Mouse (Mus musculus): ENCODE measurements around the gene Tfe3. TPM values are rescaled to one million over a fixed set of nuclear protein-coding genes. Genes with fewer than 3 reads are reported as not detected.

The Tfe3 gene
- polyA plus RNA-seq, 1 experiment, result 81.6 TPM

DNA sequence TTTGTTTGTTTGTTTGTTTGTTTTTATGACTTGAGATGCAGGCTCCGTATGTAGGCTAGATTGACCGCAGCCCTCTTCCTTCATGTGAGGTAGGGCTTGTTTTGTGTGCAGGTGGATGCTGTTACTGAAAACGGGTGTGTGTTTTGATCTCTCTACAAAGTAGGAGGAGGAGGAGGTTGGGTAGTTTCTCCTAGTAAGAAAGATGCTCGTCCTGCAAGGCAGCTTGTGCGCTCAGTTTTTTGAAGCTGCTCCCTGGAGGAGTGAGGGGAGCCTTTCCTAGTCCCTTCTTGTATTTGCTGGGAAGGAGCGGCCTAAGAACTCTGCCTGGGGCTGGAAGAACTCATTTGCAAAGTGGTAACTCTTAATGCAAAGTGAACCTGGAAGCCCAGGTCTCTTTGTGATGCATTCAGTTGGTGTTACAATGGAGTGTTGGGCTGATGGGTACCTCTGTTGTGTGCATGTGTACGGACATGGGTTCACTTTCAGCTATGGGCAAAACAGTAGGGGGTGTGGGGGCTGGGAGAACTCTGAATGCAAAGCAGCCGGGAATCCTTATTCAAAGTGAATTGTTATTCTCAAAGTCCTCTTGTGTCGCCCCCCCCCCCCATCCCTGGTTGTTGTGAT, 2.4 kb downstream of the Tfe3 start:
- H3K9ac ChIP-seq (ENCODE audit: low read depth, poor library complexity, severe bottlenecking), result peak overlapping the region; percentile 96
- TF ChIP-seq CTCF (IDR thresholded peaks at IDR 0.05; ENCODE audit: low read depth, low read length) (no peak), EP300 (IDR thresholded peaks at IDR 0.05; ENCODE audit: insufficient read depth, low read depth, low read length) (no peak), POLR2A (IDR thresholded peaks at IDR 0.05; ENCODE audit: insufficient read depth, low read length) (no peak)
- H3K27ac ChIP-seq (ENCODE audit: insufficient read depth, low read length), result peak overlapping the region; percentile 97

DNA sequence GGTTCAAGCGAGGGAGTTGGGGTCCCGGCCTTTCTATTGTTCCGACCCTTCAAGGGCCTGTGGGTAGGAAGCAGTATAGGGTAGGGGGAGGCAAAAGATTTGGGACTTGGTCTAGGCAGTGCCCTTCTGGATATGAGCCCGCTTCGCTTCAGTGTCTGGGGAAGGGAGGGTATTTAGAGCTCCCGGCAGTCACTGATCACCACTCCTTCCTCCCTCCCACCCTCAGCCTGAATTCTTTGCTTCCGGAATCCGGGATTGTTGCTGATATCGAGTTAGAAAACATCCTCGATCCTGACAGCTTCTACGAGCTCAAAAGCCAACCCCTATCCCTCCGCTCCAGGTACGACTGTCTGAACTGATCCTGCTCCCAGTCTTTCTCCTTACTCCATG, 2.9 kb downstream of the Tfe3 start:
- Histone ChIP-seq H3K27me3 (ENCODE audit: control insufficient read depth, insufficient read depth, low read length, poor library complexity, severe bottlenecking) (no peaks in the 10 kb centered on the region), H3K9me3 (replicated peaks; ENCODE audit: control insufficient read depth, insufficient read depth, low read length, poor library complexity, severe bottlenecking) (no peaks in the 10 kb centered on the region), H3K4me1 (ENCODE audit: control insufficient read depth, insufficient read depth, low read length) (no peaks in the 10 kb centered on the region), H3K36me3 (ENCODE audit: control insufficient read depth, insufficient read depth, low read length, poor library complexity, severe bottlenecking) (peaks cover 39% of the 10 kb centered on the region), H3K27ac (ENCODE audit: insufficient read depth, low read length) (peak overlapping the region; percentile 97), H3K4me3 (ENCODE audit: low read depth, low read length) (peak overlapping the region; percentile 74), H3K9ac (ENCODE audit: low read depth, poor library complexity, severe bottlenecking) (peak overlapping the region; percentile 67)
- no peak for TF ChIP-seq EP300 (IDR thresholded peaks at IDR 0.05; ENCODE audit: insufficient read depth, low read depth, low read length)
- TF ChIP-seq POLR2A (IDR thresholded peaks at IDR 0.05; ENCODE audit: insufficient read depth, low read length), result no peak
- no peak for TF ChIP-seq CTCF (IDR thresholded peaks at IDR 0.05; ENCODE audit: low read depth, low read length)

More for the DNA sequence above, 2.4 kb downstream of the Tfe3 start:
- Histone ChIP-seq H3K4me1 (ENCODE audit: control insufficient read depth, insufficient read depth, low read length) (no peaks in the 10 kb centered on the region), H3K36me3 (ENCODE audit: control insufficient read depth, insufficient read depth, low read length, poor library complexity, severe bottlenecking) (peaks cover 34% of the 10 kb centered on the region), H3K9me3 (replicated peaks; ENCODE audit: control insufficient read depth, insufficient read depth, low read length, poor library complexity, severe bottlenecking) (no peaks in the 10 kb centered on the region), H3K27me3 (ENCODE audit: control insufficient read depth, insufficient read depth, low read length, poor library complexity, severe bottlenecking) (no peaks in the 10 kb centered on the region), H3K4me3 (ENCODE audit: low read depth, low read length) (peak overlapping the region; percentile 92)

GRCm38 (mm10) chrX:7765764-7766163, 3.4 kb downstream of the Tfe3 start:
- peak overlapping the region; percentile 97 for H3K27ac ChIP-seq (ENCODE audit: insufficient read depth, low read length)
- no peaks in the 10 kb centered on the region for H3K27me3 ChIP-seq (ENCODE audit: control insufficient read depth, insufficient read depth, low read length, poor library complexity, severe bottlenecking)
- TF ChIP-seq CTCF (IDR thresholded peaks at IDR 0.05; ENCODE audit: low read depth, low read length), result no peak
- TF ChIP-seq EP300 (IDR thresholded peaks at IDR 0.05; ENCODE audit: insufficient read depth, low read depth, low read length), result no peak
- TF ChIP-seq POLR2A (IDR thresholded peaks at IDR 0.05; ENCODE audit: insufficient read depth, low read length), result no peak
- no peaks in the 10 kb centered on the region for H3K4me1 ChIP-seq (ENCODE audit: control insufficient read depth, insufficient read depth, low read length)
- peak overlapping the region; percentile 74 for H3K4me3 ChIP-seq (ENCODE audit: low read depth, low read length)
- H3K36me3 ChIP-seq (ENCODE audit: control insufficient read depth, insufficient read depth, low read length, poor library complexity, severe bottlenecking), result peaks cover 43% of the 10 kb centered on the region
- H3K9ac ChIP-seq (ENCODE audit: low read depth, poor library complexity, severe bottlenecking), result peak overlapping the region; percentile 73
- no peaks in the 10 kb centered on the region for H3K9me3 ChIP-seq (replicated peaks; ENCODE audit: control insufficient read depth, insufficient read depth, low read length, poor library complexity, severe bottlenecking)

DNA sequence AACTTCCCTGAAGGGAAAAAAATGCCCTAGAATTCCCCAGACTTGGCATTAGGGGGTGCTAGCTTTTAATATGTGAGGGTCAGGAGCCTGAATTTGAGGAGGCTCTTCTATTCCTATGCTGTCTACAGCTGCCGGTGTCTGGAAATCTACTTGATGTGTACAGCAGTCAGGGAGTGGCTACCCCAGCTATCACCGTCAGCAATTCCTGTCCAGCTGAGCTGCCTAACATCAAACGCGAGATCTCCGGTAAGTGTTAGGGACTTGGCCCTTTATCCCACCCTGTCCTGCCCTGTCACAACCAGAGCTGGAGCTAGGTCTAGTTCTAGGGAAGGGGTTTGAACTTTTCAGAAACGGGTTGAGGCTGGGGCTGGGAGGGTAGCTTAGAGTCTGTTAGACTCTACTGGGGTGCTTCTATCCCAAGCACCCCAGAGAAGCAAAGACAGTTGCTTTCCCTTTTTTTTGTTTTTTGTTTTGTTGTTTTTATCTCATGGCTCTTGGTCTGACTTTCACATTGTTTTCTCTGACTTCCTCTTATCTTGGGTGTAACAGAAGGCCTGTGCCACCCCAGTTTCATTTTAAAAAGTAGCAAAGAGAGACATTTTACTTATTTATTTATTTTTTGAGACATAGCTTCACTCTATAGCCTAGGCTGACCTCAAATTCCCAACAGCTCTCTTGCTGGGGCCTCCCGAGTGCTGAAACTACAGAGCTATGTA, 7.1 kb downstream of the Tfe3 start:
- no peak overlapping the region for H3K4me3 ChIP-seq (ENCODE audit: low read depth, low read length)
- H3K36me3 ChIP-seq (ENCODE audit: control insufficient read depth, insufficient read depth, low read length, poor library complexity, severe bottlenecking), result peaks cover 65% of the 10 kb centered on the region
- no peak overlapping the region for H3K9ac ChIP-seq (ENCODE audit: low read depth, poor library complexity, severe bottlenecking)
- no peaks in the 10 kb centered on the region for H3K27me3 ChIP-seq (ENCODE audit: control insufficient read depth, insufficient read depth, low read length, poor library complexity, severe bottlenecking)
- no peak overlapping the region for H3K27ac ChIP-seq (ENCODE audit: insufficient read depth, low read length)
- H3K9me3 ChIP-seq (replicated peaks; ENCODE audit: control insufficient read depth, insufficient read depth, low read length, poor library complexity, severe bottlenecking), result no peaks in the 10 kb centered on the region
- H3K4me1 ChIP-seq (ENCODE audit: control insufficient read depth, insufficient read depth, low read length), result peaks cover 3% of the 10 kb centered on the region
- no peak for TF ChIP-seq POLR2A (IDR thresholded peaks at IDR 0.05; ENCODE audit: insufficient read depth, low read length)
- TF ChIP-seq CTCF (IDR thresholded peaks at IDR 0.05; ENCODE audit: low read depth, low read length), result no peak
- TF ChIP-seq EP300 (IDR thresholded peaks at IDR 0.05; ENCODE audit: insufficient read depth, low read depth, low read length), result no peak

- peaks cover 50% of the 10 kb centered on the region for H3K36me3 ChIP-seq (ENCODE audit: control insufficient read depth, insufficient read depth, low read length, poor library complexity, severe bottlenecking)
- no peak for TF ChIP-seq CTCF (IDR thresholded peaks at IDR 0.05; ENCODE audit: low read depth, low read length)
- no peak for TF ChIP-seq EP300 (IDR thresholded peaks at IDR 0.05; ENCODE audit: insufficient read depth, low read depth, low read length)
- TF ChIP-seq POLR2A (IDR thresholded peaks at IDR 0.05; ENCODE audit: insufficient read depth, low read length), result no peak
Measured at GRCm38 (mm10) chrX:7772766-7773165, 10.4 kb downstream of the Tfe3 start.

More at GRCm38 (mm10) chrX:7772766-7773165, 10.4 kb downstream of the Tfe3 start:
- H3K27me3 ChIP-seq (ENCODE audit: control insufficient read depth, insufficient read depth, low read length, poor library complexity, severe bottlenecking), result no peaks in the 10 kb centered on the region
- H3K4me1 ChIP-seq (ENCODE audit: control insufficient read depth, insufficient read depth, low read length), result peaks cover 3% of the 10 kb centered on the region
- H3K27ac ChIP-seq (ENCODE audit: insufficient read depth, low read length), result no peak overlapping the region
- H3K4me3 ChIP-seq (ENCODE audit: low read depth, low read length), result no peak overlapping the region
- H3K9ac ChIP-seq (ENCODE audit: low read depth, poor library complexity, severe bottlenecking), result no peak overlapping the region
- no peaks in the 10 kb centered on the region for H3K9me3 ChIP-seq (replicated peaks; ENCODE audit: control insufficient read depth, insufficient read depth, low read length, poor library complexity, severe bottlenecking)

Data from ES-Bruce4 (cell line).